In the genomic region with DNA sequence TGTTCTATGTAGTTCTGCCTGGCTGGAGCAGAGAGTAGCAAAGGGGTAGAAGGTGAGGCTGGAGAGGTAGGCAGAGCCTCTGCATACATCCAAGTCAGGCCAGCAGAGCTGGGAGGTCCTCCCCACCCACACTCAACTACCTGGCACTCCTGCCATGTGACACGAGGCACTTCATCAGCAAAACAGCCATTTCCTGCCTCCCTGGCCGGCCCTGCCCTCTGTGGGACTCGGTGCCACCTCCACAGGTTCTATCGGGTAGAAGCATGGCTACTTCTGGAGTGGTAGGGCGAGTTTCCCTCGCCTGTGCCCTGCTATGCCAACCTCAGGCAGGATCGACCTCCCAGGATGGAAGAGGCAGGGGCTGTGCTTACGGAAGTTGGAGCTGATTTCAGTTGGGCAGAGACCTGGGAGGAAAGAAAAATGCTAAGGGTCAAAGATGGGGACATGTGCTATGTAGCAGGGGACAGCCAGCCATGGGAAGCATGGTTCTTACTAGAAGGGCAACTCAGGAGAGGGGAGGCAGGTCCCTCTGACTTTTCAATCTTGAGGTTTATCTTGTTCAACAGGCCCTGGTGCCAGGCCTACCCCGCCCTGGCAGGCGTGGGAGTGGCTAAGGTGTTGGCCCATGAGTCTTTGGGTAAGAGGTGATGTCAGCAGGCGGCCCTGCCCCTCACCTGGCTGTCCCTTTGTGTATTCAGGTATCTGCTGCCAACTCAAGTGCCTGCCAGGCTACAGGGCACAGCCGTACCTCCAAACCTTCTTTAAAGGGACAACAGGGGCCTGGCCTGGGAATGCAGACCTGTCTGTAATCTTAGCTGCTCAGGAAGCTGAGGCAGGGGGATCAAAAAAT, we compare ENCODE assay signal across 12 mouse cellular contexts. TPM values are rescaled to one million over a fixed set of nuclear protein-coding genes. Genes with fewer than 3 reads are reported as not detected.
DNase-seq lines count a peak whose midpoint lies in the region; ATAC-seq and TF ChIP-seq lines count a peak whose summit lies in the region.
"Had no signal": no experiment of that assay in that cellular context is flagged by ENCODE, and none has a peak within 500 bp of the region (broad histone marks: within the 10 kb centered on the region; RNA-seq: fewer than 3 reads in every experiment).

No protein-coding gene starts in this region.

- WGBS in intestine, embryonic 16.5 days = 71% methylated on average over 12 of the region's 12 CpGs
- WGBS in intestine, embryonic 15.5 days = 72% methylated on average over 12 of the region's 12 CpGs
- 50% methylated on average over 12 of the region's 12 CpGs for WGBS in lung, postnatal 0 days
- 51% methylated on average over 12 of the region's 12 CpGs for WGBS in stomach, postnatal 0 days
- 82% methylated on average over 12 of the region's 12 CpGs for WGBS in midbrain, embryonic 16.5 days

- H3K4me3 ChIP-seq in intestine, embryonic 16.5 days (ENCODE audit: low read length) = no peak overlapping the region
- no peak overlapping the region for H3K4me3 ChIP-seq in intestine, embryonic 15.5 days (replicated peaks)
- H3K4me3 ChIP-seq in lung, postnatal 0 days (ENCODE audit: low read depth, low read length) = no peak overlapping the region
- H3K4me3 ChIP-seq in stomach, postnatal 0 days (ENCODE audit: low read depth, low read length) = no peak overlapping the region
- no peak overlapping the region for H3K4me3 ChIP-seq in midbrain, embryonic 16.5 days (ENCODE audit: low read depth, low read length)
- H3K4me3 ChIP-seq: forebrain, embryonic 15.5 days; limb, embryonic 12.5 days had no signal

- TF ChIP-seq CTCF in lung, postnatal 0 days (IDR thresholded peaks at IDR 0.05) = no peak
- no peak for TF ChIP-seq CTCF in stomach, postnatal 0 days (IDR thresholded peaks at IDR 0.05; ENCODE audit: low read depth)

- no peaks in the 10 kb centered on the region for H3K9me3 ChIP-seq in intestine, embryonic 16.5 days (ENCODE audit: control insufficient read depth, low read length)
- no peaks in the 10 kb centered on the region for H3K9me3 ChIP-seq in intestine, embryonic 15.5 days
- no peaks in the 10 kb centered on the region for H3K9me3 ChIP-seq in lung, postnatal 0 days (ENCODE audit: low read length)
- no peaks in the 10 kb centered on the region for H3K9me3 ChIP-seq in stomach, postnatal 0 days (ENCODE audit: control insufficient read depth, low read length)
- no peaks in the 10 kb centered on the region for H3K9me3 ChIP-seq in midbrain, embryonic 16.5 days (replicated peaks; ENCODE audit: control insufficient read depth, low read length, poor library complexity, severe bottlenecking)
- H3K9me3 ChIP-seq: forebrain, embryonic 15.5 days; limb, embryonic 12.5 days had no signal

- no peaks in the 10 kb centered on the region for H3K36me3 ChIP-seq in intestine, embryonic 16.5 days (ENCODE audit: control insufficient read depth, insufficient read depth, low read length)
- no peaks in the 10 kb centered on the region for H3K36me3 ChIP-seq in intestine, embryonic 15.5 days
- H3K36me3 ChIP-seq in lung, postnatal 0 days (ENCODE audit: insufficient read depth, low read length) = no peaks in the 10 kb centered on the region
- H3K36me3 ChIP-seq in stomach, postnatal 0 days (ENCODE audit: control insufficient read depth, insufficient read depth, low read length) = no peaks in the 10 kb centered on the region
- H3K36me3 ChIP-seq in midbrain, embryonic 16.5 days (ENCODE audit: control insufficient read depth, insufficient read depth, low read length) = no peaks in the 10 kb centered on the region
- H3K36me3 ChIP-seq: forebrain, embryonic 15.5 days; limb, embryonic 12.5 days had no signal

- DNase-seq in kidney, postnatal 10 days = peak; percentile 41
- peak; percentile 91 for DNase-seq in lung, postnatal 0 days (ENCODE audit: low spot score)
- peak; percentile 94 for DNase-seq in stomach, postnatal 0 days (ENCODE audit: low spot score)
- DNase-seq in heart, adult 18-20 months = no peak
- no peak for DNase-seq in cerebellum, adult 11-12 months
- DNase-seq: heart, adult 11 months; retina, postnatal 1 day had no signal

- peak; percentile 52 for TF ChIP-seq EP300 in lung, postnatal 0 days (IDR thresholded peaks at IDR 0.05)
- peak; percentile 84 for TF ChIP-seq EP300 in stomach, postnatal 0 days (optimal IDR thresholded peaks at IDR 0.05)

- no peak overlapping the region for H3K9ac ChIP-seq in intestine, embryonic 16.5 days (ENCODE audit: low read depth, low read length)
- H3K9ac ChIP-seq in intestine, embryonic 15.5 days = no peak overlapping the region
- H3K9ac ChIP-seq in lung, postnatal 0 days (replicated peaks; ENCODE audit: low read depth) = no peak overlapping the region
- peak overlapping the region; percentile 27; the same call in 1 of the 2 replicates for H3K9ac ChIP-seq in stomach, postnatal 0 days (ENCODE audit: low read length)
- no peak overlapping the region for H3K9ac ChIP-seq in midbrain, embryonic 16.5 days (ENCODE audit: low read depth, low read length)
- H3K9ac ChIP-seq: forebrain, embryonic 15.5 days; limb, embryonic 12.5 days had no signal

- H3K4me1 ChIP-seq in intestine, embryonic 16.5 days (ENCODE audit: control insufficient read depth, insufficient read depth, low read length) = no peaks in the 10 kb centered on the region
- H3K4me1 ChIP-seq in intestine, embryonic 15.5 days (replicated peaks) = no peaks in the 10 kb centered on the region
- no peaks in the 10 kb centered on the region; the same call in 1 of the 2 replicates for H3K4me1 ChIP-seq in lung, postnatal 0 days (ENCODE audit: insufficient read depth, low read depth, low read length)
- H3K4me1 ChIP-seq in stomach, postnatal 0 days (replicated peaks; ENCODE audit: control insufficient read depth, insufficient read depth) = no peaks in the 10 kb centered on the region; the same call in 1 of the 2 replicates
- no peaks in the 10 kb centered on the region for H3K4me1 ChIP-seq in midbrain, embryonic 16.5 days (ENCODE audit: control insufficient read depth, insufficient read depth, low read length)

- H3K4me2 ChIP-seq in intestine, embryonic 16.5 days (ENCODE audit: low read depth, low read length) = no peak overlapping the region
- H3K4me2 ChIP-seq in intestine, embryonic 15.5 days (replicated peaks) = no peak overlapping the region
- no peak overlapping the region for H3K4me2 ChIP-seq in lung, postnatal 0 days (replicated peaks; ENCODE audit: low read depth, low read length)
- no peak overlapping the region; the same call in 1 of the 2 replicates for H3K4me2 ChIP-seq in stomach, postnatal 0 days (replicated peaks; ENCODE audit: low read depth)
- H3K4me2 ChIP-seq in midbrain, embryonic 16.5 days (ENCODE audit: low read length) = no peak overlapping the region
- H3K4me2 ChIP-seq: forebrain, embryonic 15.5 days; limb, embryonic 12.5 days had no signal

- H3K27ac ChIP-seq in intestine, embryonic 16.5 days (ENCODE audit: low read length) = no peak overlapping the region
- no peak overlapping the region for H3K27ac ChIP-seq in intestine, embryonic 15.5 days
- peak overlapping the region; percentile 93 for H3K27ac ChIP-seq in lung, postnatal 0 days (ENCODE audit: low read length)
- peak overlapping the region; percentile 95 for H3K27ac ChIP-seq in stomach, postnatal 0 days (replicated peaks)
- H3K27ac ChIP-seq in midbrain, embryonic 16.5 days (ENCODE audit: low read length) = no peak overlapping the region
- H3K27ac ChIP-seq: forebrain, embryonic 15.5 days; limb, embryonic 12.5 days had no signal

- ATAC-seq in intestine, embryonic 16.5 days = peak; percentile 48
- ATAC-seq in intestine, embryonic 15.5 days = no peak
- ATAC-seq in lung, postnatal 0 days = peak; percentile 97
- peak; percentile 96 for ATAC-seq in stomach, postnatal 0 days (ENCODE audit: low FRiP score, low TSS enrichment)
- ATAC-seq in midbrain, embryonic 16.5 days = no peak
- ATAC-seq: forebrain, embryonic 15.5 days had no signal

- H3K27me3 ChIP-seq in intestine, embryonic 16.5 days (replicated peaks; ENCODE audit: control insufficient read depth, insufficient read depth, low read length) = no peaks in the 10 kb centered on the region
- H3K27me3 ChIP-seq in intestine, embryonic 15.5 days (replicated peaks) = peaks cover 5% of the 10 kb centered on the region; the same call in 1 of the 2 replicates
- H3K27me3 ChIP-seq in lung, postnatal 0 days (replicated peaks; ENCODE audit: insufficient read depth, low read length) = no peaks in the 10 kb centered on the region
- H3K27me3 ChIP-seq in stomach, postnatal 0 days (ENCODE audit: control insufficient read depth, insufficient read depth, low read length) = no peaks in the 10 kb centered on the region
- peaks cover 20% of the 10 kb centered on the region for H3K27me3 ChIP-seq in midbrain, embryonic 16.5 days (ENCODE audit: control insufficient read depth, insufficient read depth, low read depth, low read length)

RNA-seq across cellular contexts. Expression of a gene that starts 6.5 kb away (rescaled TPM):
- polyA plus RNA-seq in intestine, embryonic 16.5 days (2015; fragmentation: Nextera tagmentation; extraction: Ambion mirVana) = 4.7 and 5.9 TPM in 2 replicates
- 4.4 and 6.0 TPM in 2 replicates for polyA plus RNA-seq in intestine, embryonic 15.5 days (2015; fragmentation: Nextera tagmentation; extraction: Ambion mirVana)
- 9.7 and 10.3 TPM in 2 replicates for polyA plus RNA-seq in lung, postnatal 0 days (2015; fragmentation: Nextera tagmentation; extraction: Ambion mirVana)
- polyA plus RNA-seq in stomach, postnatal 0 days (2015; fragmentation: Nextera tagmentation; extraction: Ambion mirVana) = 9.4 and 10.3 TPM in 2 replicates
- 10 to 100 TPM; 35.9 to 41.1 TPM for total RNA-seq in heart, adult 18-20 months (2021)
- polyA plus RNA-seq in midbrain, embryonic 16.5 days (2015; fragmentation: Nextera tagmentation; extraction: Ambion mirVana) = 2.6 TPM in 2 replicates

Comparison
In these comparisons a context has a peak if more than half of its experiments do, and no peak if none do; other contexts are left out.
1. ATAC-seq: peak in intestine, embryonic 16.5 days (single experiment), lung, postnatal 0 days (single experiment) and stomach, postnatal 0 days (single experiment); none in intestine, embryonic 15.5 days (single experiment) and midbrain, embryonic 16.5 days (single experiment).
2. H3K27ac ChIP-seq: peak in lung, postnatal 0 days (single experiment) and stomach, postnatal 0 days (single experiment); none in intestine, embryonic 16.5 days (single experiment), intestine, embryonic 15.5 days (single experiment) and midbrain, embryonic 16.5 days (single experiment).
3. DNase-seq: peak in kidney, postnatal 10 days (single experiment), lung, postnatal 0 days (single experiment) and stomach, postnatal 0 days (single experiment); none in heart, adult 18-20 months (0 of 2) and cerebellum, adult 11-12 months (single experiment).